Mouse (Mus musculus): Measurements from ENCODE around the gene Cacna2d1.

- TF ChIP-seq CTCF (IDR thresholded peaks at IDR 0.05; ENCODE audit: control insufficient read depth, insufficient read depth, low read length) (no peak), POLR2A (IDR thresholded peaks at IDR 0.05; ENCODE audit: borderline replicate concordance, control insufficient read depth, low read depth, low read length) (no peak)
These were observed 346.7 kb downstream of the Cacna2d1 start for GRCm38 (mm10) chr5:16281229-16281628.
